Mouse (Mus musculus): ENCODE measurements at regions not wholly inside any gene's neighbourhood (a gene's known extent, or its start where the extent isn't known, plus 50 kb on each side); places are given as distances from the start of the nearest gene placed in this dataset.

DNA sequence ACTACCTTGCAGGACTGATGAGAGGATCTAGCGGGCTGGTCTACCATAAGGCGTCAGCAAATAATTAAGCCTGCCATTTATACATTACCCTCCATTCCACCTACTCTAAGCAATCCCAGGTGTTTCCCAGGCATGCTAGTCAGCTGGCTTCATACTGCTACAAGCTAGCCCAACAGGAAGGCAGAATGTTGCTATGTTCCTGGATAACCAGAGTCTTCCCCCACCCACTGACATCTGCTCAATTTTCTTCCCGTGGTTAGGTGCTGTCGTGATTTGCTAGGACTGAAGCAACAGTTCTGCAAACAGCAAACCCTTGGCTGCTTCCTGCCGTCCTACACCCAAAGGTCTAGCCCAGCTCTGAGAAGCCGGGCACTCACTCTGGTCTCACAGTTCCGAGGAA lies 131.6 kb downstream of the Rpl14 start:
- TF ChIP-seq MAFK (IDR thresholded peaks at IDR 0.05; ENCODE audit: borderline replicate concordance, low read depth, low read length), result no peak
- H3K27ac ChIP-seq (ENCODE audit: control insufficient read depth, low read depth, low read length), result no peak overlapping the region
- no peaks in the 10 kb centered on the region for H3K36me3 ChIP-seq (ENCODE audit: control insufficient read depth in 1 of 2, insufficient read depth in 2 of 2, low read length in 2 of 2)
- no peaks in the 10 kb centered on the region for H3K9me3 ChIP-seq (replicated peaks; ENCODE audit: insufficient read depth, low read length)
- H3K79me2 ChIP-seq (ENCODE audit: control insufficient read depth, insufficient read depth, low read length, poor library complexity), result no peaks in the 10 kb centered on the region
- no peaks in the 10 kb centered on the region for H3K4me1 ChIP-seq (ENCODE audit: control insufficient read depth in 1 of 2, insufficient read depth in 2 of 2, low read length in 2 of 2)
- no peak overlapping the region for H3K9ac ChIP-seq (ENCODE audit: control insufficient read depth, low read depth, low read length, poor library complexity, severe bottlenecking)
- DNase-seq (ENCODE audit: low read depth, low spot score), result no peak
- H3K4me3 ChIP-seq (ENCODE audit: control insufficient read depth in 1 of 2, insufficient read depth in 1 of 2, low read depth in 2 of 2, low read length in 2 of 2), result no peak overlapping the region
- H3K27me3 ChIP-seq (ENCODE audit: control insufficient read depth in 1 of 2, insufficient read depth in 2 of 2, low read length in 2 of 2), result no peaks in the 10 kb centered on the region; a peak in 1 of 4 replicates

- Histone ChIP-seq H3K27me3 (ENCODE audit: control insufficient read depth in 1 of 2, insufficient read depth in 2 of 2, low read length in 2 of 2) (no peaks in the 10 kb centered on the region; a peak in 1 of 4 replicates), H3K9ac (ENCODE audit: control insufficient read depth, low read depth, low read length, poor library complexity, severe bottlenecking) (no peak overlapping the region), H3K4me3 (ENCODE audit: control insufficient read depth in 1 of 2, insufficient read depth in 1 of 2, low read depth in 2 of 2, low read length in 2 of 2) (no peak overlapping the region), H3K9me3 (replicated peaks; ENCODE audit: insufficient read depth, low read length) (no peaks in the 10 kb centered on the region), H3K36me3 (ENCODE audit: control insufficient read depth in 1 of 2, insufficient read depth in 2 of 2, low read length in 2 of 2) (no peaks in the 10 kb centered on the region), H3K4me1 (ENCODE audit: control insufficient read depth in 1 of 2, insufficient read depth in 2 of 2, low read length in 2 of 2) (peaks cover 0 to 4% of the 10 kb centered on the region in 2 experiments; a peak in 2 of 4 replicates), H3K27ac (ENCODE audit: control insufficient read depth, low read depth, low read length) (no peak overlapping the region), H3K79me2 (ENCODE audit: control insufficient read depth, insufficient read depth, low read length, poor library complexity) (no peaks in the 10 kb centered on the region)
- TF ChIP-seq CTCF (IDR thresholded peaks at IDR 0.05 in 2 of 3, conservative IDR thresholded peaks at IDR 0.05 in 1 of 3; ENCODE audit: control insufficient read depth in 1 of 3, insufficient read depth in 1 of 3, low read depth in 2 of 3, low read length in 3 of 3, poor library complexity in 1 of 3, severe bottlenecking in 1 of 3) (no peak), MXI1 (IDR thresholded peaks at IDR 0.05; ENCODE audit: low read depth, low read length) (no peak), ZC3H11A (IDR thresholded peaks at IDR 0.05; ENCODE audit: low read depth, low read length) (no peak), GATA1 (IDR thresholded peaks at IDR 0.05; ENCODE audit: low read depth, low read length) (no peak)
- no peak for DNase-seq (ENCODE audit: low read depth, low spot score)
Measured at GRCm38 (mm10) chr9:120703291-120703930, 132.2 kb downstream of the Rpl14 start.

DNA sequence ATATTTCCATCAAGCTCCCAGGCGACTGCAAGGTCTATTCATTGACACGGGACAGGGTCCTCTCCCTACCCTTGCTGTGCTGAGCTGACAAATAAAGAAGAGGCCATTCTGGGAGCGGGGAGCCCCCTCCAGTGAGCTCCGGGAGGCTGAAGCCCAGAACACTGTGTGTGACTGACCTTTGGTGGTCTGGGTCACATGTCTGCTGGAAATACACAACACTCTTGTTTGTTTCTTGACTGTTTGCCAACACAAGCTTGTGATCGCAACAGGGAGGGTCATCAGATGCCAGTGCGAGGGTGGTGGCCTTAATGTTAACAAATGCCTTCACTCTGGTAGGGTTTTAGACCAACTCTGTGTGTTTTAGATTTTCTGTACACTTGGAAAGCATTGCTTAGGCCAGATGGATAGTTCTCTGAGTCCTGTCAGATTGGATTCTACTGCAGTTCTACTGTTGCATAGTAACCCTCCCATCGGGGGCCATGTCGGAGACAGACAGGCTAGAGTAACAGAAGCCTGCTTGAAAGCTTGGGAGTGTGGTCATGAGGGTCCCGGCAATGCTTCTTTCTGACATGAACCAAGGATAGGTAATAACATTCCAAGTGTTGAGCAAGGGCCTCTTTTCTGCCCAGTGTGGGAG lies 135.4 kb downstream of the Rpl14 start:
- Histone ChIP-seq H3K9ac (ENCODE audit: control insufficient read depth, low read depth, low read length, poor library complexity, severe bottlenecking) (no peak overlapping the region), H3K79me2 (ENCODE audit: control insufficient read depth, insufficient read depth, low read length, poor library complexity) (no peaks in the 10 kb centered on the region), H3K4me1 (ENCODE audit: control insufficient read depth in 1 of 2, insufficient read depth in 2 of 2, low read length in 2 of 2) (peaks cover 0 to 9% of the 10 kb centered on the region in 2 experiments; a peak in 2 of 4 replicates), H3K9me3 (replicated peaks; ENCODE audit: insufficient read depth, low read length) (no peaks in the 10 kb centered on the region), H3K4me3 (ENCODE audit: control insufficient read depth in 1 of 2, insufficient read depth in 1 of 2, low read depth in 2 of 2, low read length in 2 of 2) (no peak overlapping the region), H3K27ac (ENCODE audit: control insufficient read depth, low read depth, low read length) (no peak overlapping the region), H3K36me3 (ENCODE audit: control insufficient read depth in 1 of 2, insufficient read depth in 2 of 2, low read length in 2 of 2) (no peaks in the 10 kb centered on the region), H3K27me3 (ENCODE audit: control insufficient read depth in 1 of 2, insufficient read depth in 2 of 2, low read length in 2 of 2) (no peaks in the 10 kb centered on the region; a peak in 1 of 4 replicates)
- DNase-seq (ENCODE audit: low read depth, low spot score), result no peak
- TF ChIP-seq KAT2A (conservative IDR thresholded peaks at IDR 0.05; ENCODE audit: low read depth, low read length), result no peak
- TF ChIP-seq MXI1 (IDR thresholded peaks at IDR 0.05; ENCODE audit: low read depth, low read length), result no peak
- no peak for TF ChIP-seq MEF2A (IDR thresholded peaks at IDR 0.05; ENCODE audit: extremely low read depth, insufficient replicate concordance, low read depth, low read length, poor library complexity, severe bottlenecking)
